ENCODE assay signal across 8 mouse cellular contexts in the genomic region with DNA sequence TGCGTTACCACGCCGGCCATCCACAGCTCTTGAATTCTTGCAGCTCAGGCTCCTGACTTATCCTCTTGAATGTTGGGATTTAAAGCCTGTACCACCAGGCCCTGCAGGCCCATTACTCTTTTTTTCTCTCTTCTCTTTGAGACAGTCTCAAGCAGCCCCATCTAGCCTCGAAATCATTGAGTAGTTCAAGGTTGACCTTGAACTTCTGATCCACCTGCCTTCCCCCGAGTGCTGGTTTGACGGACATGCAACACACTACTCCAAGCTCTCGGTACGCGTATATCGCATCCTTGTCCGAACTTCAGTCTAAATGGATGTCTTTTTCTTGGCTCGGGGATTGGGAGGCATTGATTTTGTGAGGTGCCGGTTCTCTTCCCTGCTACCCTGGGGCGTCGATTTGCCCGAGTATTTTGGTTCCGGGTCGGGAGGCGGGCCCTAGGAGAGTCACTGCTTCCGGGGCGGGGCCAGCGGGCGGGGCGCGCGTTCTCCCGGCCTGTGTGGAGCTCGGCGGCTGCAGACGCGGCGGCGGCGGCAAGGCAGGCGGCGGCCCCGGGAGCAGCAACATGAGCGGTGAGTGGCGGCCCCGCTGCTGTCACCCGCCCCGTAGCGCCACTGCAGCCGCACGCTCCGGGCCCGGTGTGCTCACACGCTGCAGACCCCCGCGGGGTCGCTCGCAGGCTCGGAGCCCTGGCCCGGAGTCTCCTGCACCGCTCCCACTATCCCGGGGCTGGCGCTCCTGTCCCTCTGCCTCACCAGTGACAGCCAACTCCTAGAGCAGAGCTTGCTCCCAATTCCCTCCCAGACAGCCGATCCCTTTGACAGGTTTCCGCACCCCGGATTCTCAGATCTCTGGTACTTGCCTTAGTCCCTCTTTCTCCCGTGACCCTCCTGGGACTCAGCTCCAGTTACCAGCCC. TPM values are rescaled to one million over a fixed set of nuclear protein-coding genes. Genes with fewer than 3 reads are reported as not detected.
DNase-seq lines count a peak whose midpoint lies in the region; ATAC-seq and TF ChIP-seq lines count a peak whose summit lies in the region.

Gene Snx29 (plus strand): TSS at position 500 of the 915 bp plus-strand sequence.

- H3K9ac ChIP-seq in forebrain, embryonic 13.5 days, result peak within 1 kb of the TSS; percentile 92
- peak within 1 kb of the TSS; percentile 93 for H3K9ac ChIP-seq in liver, postnatal 0 days (replicated peaks)
- H3K9ac ChIP-seq in neural tube, embryonic 14.5 days (replicated peaks; ENCODE audit: low read depth, low read length), result peak within 1 kb of the TSS; percentile 86

- peaks cover 11% of the 10 kb centered on the region for H3K36me3 ChIP-seq in E14TG2a.4 (ENCODE audit: insufficient read depth, low read length)
- no peaks in the 10 kb centered on the region for H3K36me3 ChIP-seq in forebrain, embryonic 13.5 days (ENCODE audit: poor library complexity, severe bottlenecking)
- H3K36me3 ChIP-seq in liver, postnatal 0 days (replicated peaks; ENCODE audit: insufficient read depth, low read length), result no peaks in the 10 kb centered on the region
- H3K36me3 ChIP-seq in neural tube, embryonic 14.5 days (ENCODE audit: control insufficient read depth, insufficient read depth, low read length), result no peaks in the 10 kb centered on the region

- H3K9me3 ChIP-seq in E14TG2a.4 (ENCODE audit: low read length), result no peaks in the 10 kb centered on the region
- H3K9me3 ChIP-seq in forebrain, embryonic 13.5 days (replicated peaks), result no peaks in the 10 kb centered on the region
- no peaks in the 10 kb centered on the region for H3K9me3 ChIP-seq in liver, postnatal 0 days (ENCODE audit: low read length)
- no peaks in the 10 kb centered on the region for H3K9me3 ChIP-seq in neural tube, embryonic 14.5 days (ENCODE audit: control insufficient read depth, low read length)

- no peaks in the 10 kb centered on the region for H3K27me3 ChIP-seq in E14TG2a.4 (ENCODE audit: insufficient read depth, low read length)
- no peaks in the 10 kb centered on the region for H3K27me3 ChIP-seq in forebrain, embryonic 13.5 days
- no peaks in the 10 kb centered on the region for H3K27me3 ChIP-seq in liver, postnatal 0 days (ENCODE audit: insufficient read depth, low read length)
- H3K27me3 ChIP-seq in neural tube, embryonic 14.5 days (ENCODE audit: control insufficient read depth, insufficient read depth, low read length), result no peaks in the 10 kb centered on the region

- WGBS in forebrain, embryonic 13.5 days, result 6% methylated on average over 46 of the region's 61 CpGs
- 5% methylated on average over 59 of the region's 61 CpGs for WGBS in large intestine, adult 2 months
- WGBS in liver, postnatal 0 days (ENCODE audit: insufficient replicate concordance), result 9% methylated on average over 34 of the region's 61 CpGs
- 4% methylated on average over 60 of the region's 61 CpGs for WGBS in neural tube, embryonic 14.5 days

- peak; percentile 23; the same call in 1 of the 2 replicates for TF ChIP-seq EP300 in liver, postnatal 0 days (IDR thresholded peaks at IDR 0.05; ENCODE audit: low read depth)

- peak; percentile 94 for DNase-seq in c-Kit-positive CD71-positive TER-119-positive erythroid progenitor cells, embryonic 14.5 days (ENCODE audit: low spot score)
- DNase-seq in heart, postnatal 10 days, result peak; percentile 98 to 100
- peak; percentile 85 for DNase-seq in large intestine, adult 2 months (ENCODE audit: low read depth, low spot score)
- peak; percentile 99 for DNase-seq in liver, postnatal 0 days
- DNase-seq in testis, postnatal 10 days (ENCODE audit: low spot score), result peak; percentile 99

- H3K4me2 ChIP-seq in forebrain, embryonic 13.5 days, result peak within 1 kb of the TSS; percentile 96
- peak within 1 kb of the TSS; percentile 97 for H3K4me2 ChIP-seq in liver, postnatal 0 days (ENCODE audit: low read depth, low read length)
- H3K4me2 ChIP-seq in neural tube, embryonic 14.5 days (ENCODE audit: low read depth, low read length), result peak within 1 kb of the TSS; percentile 92

- peak; percentile 100 for ATAC-seq in forebrain, embryonic 13.5 days
- peak; percentile 96 for ATAC-seq in liver, postnatal 0 days
- ATAC-seq in neural tube, embryonic 14.5 days (ENCODE audit: low read depth), result peak; percentile 99

- no peak for TF ChIP-seq CTCF in E14TG2a.4 (conservative IDR thresholded peaks at IDR 0.05; ENCODE audit: low read length)
- TF ChIP-seq CTCF in liver, postnatal 0 days (IDR thresholded peaks at IDR 0.05; ENCODE audit: low read depth), result no peak

- H3K27ac ChIP-seq in forebrain, embryonic 13.5 days, result peak within 1 kb of the TSS; percentile 86
- peak within 1 kb of the TSS; percentile 88 for H3K27ac ChIP-seq in liver, postnatal 0 days (ENCODE audit: low read depth)
- peak within 1 kb of the TSS; percentile 87 for H3K27ac ChIP-seq in neural tube, embryonic 14.5 days (ENCODE audit: low read depth, low read length)

- peak within 1 kb of the TSS; percentile 94 for H3K4me3 ChIP-seq in E14TG2a.4 (replicated peaks; ENCODE audit: low read length)
- H3K4me3 ChIP-seq in forebrain, embryonic 13.5 days, result peak within 1 kb of the TSS; percentile 80
- H3K4me3 ChIP-seq in liver, postnatal 0 days (ENCODE audit: low read depth, low read length), result peak within 1 kb of the TSS; percentile 92
- peak within 1 kb of the TSS; percentile 80 for H3K4me3 ChIP-seq in neural tube, embryonic 14.5 days (ENCODE audit: low read depth, low read length)

- intact Hi-C loops in heart, postnatal 10 days (cut with DNase I), result loop anchor here (2.0 to 5.0 kb wide), 3 partner anchors 68 to 120 kb away; partner anchors contain the start of genes Gspt1 and Rsl1d1

- H3K4me1 ChIP-seq in E14TG2a.4 (replicated peaks; ENCODE audit: low read depth, low read length), result peaks cover 31% of the 10 kb centered on the region
- peaks cover 16% of the 10 kb centered on the region for H3K4me1 ChIP-seq in forebrain, embryonic 13.5 days
- peaks cover 14% of the 10 kb centered on the region for H3K4me1 ChIP-seq in liver, postnatal 0 days (ENCODE audit: insufficient read depth)
- H3K4me1 ChIP-seq in neural tube, embryonic 14.5 days (ENCODE audit: control insufficient read depth, insufficient read depth, low read length), result peaks cover 5% of the 10 kb centered on the region; the same call in 1 of the 2 replicates

RNA-seq across cellular contexts. Expression of gene Snx29, which starts in this region (rescaled TPM):
- polyA plus RNA-seq in forebrain, embryonic 13.5 days (2015; fragmentation: Nextera tagmentation; extraction: Ambion mirVana), result 13.0 and 15.7 TPM in 2 replicates
- total RNA-seq in heart, postnatal 10 days (2021), result 10 to 100 TPM; 12.2 to 16.3 TPM
- 2.8 and 6.0 TPM in 2 replicates for polyA plus RNA-seq in large intestine, adult 2 months (2012; rRNA removed)
- polyA plus RNA-seq in liver, postnatal 0 days (2015; fragmentation: Nextera tagmentation; extraction: Ambion mirVana), result 1.7 and 2.3 TPM in 2 replicates
- 20.1 and 21.5 TPM in 2 replicates for polyA plus RNA-seq in neural tube, embryonic 14.5 days (2014; fragmentation: Nextera tagmentation; extraction: Ambion mirVana)

Comparison
In these comparisons a context has a peak if more than half of its experiments do, and no peak if none do; other contexts are left out.
1. Peak in every context shown above with its lines: DNase-seq, ATAC-seq, H3K4me3 ChIP-seq and H3K27ac ChIP-seq.